Mouse (Mus musculus): Measurements from ENCODE around the gene Katnal1. TPM values are rescaled to one million over a fixed set of nuclear protein-coding genes. Genes with fewer than 3 reads are reported as not detected.
A peak's percentile ranks its signal among the peaks of the same experiment; 100 is the strongest.

Katnal1 gene
- polyA plus RNA-seq, 1 experiment from 2014 or later = 9.0 TPM

GRCm38 (mm10) chr5:148941867-148942266 is 12.7 kb upstream of the Katnal1 start:
- 0 out of 2 replicates have a peak overlapping the region, but pooled peaks have one; percentile 29 for H3K27ac ChIP-seq (replicated peaks)
- ATAC-seq (ENCODE audit: insufficient read depth) = no peak
- no peak overlapping the region for H3K4me2 ChIP-seq
- peaks cover 10% of the 10 kb centered on the region for H3K4me1 ChIP-seq (replicated peaks)
- WGBS (ENCODE audit: insufficient replicate concordance) = 83% methylated on average over 10 of the region's 10 CpGs
- no peaks in the 10 kb centered on the region for H3K27me3 ChIP-seq
- no peak overlapping the region for H3K4me3 ChIP-seq (replicated peaks)
- H3K9ac ChIP-seq = no peak overlapping the region
- no peaks in the 10 kb centered on the region for H3K36me3 ChIP-seq (replicated peaks)
- 0 out of 2 replicates have a peak, but pooled peaks cover 3% of the 10 kb centered on the region for H3K9me3 ChIP-seq (replicated peaks)

- Histone ChIP-seq H3K36me3 (replicated peaks) (no peaks in the 10 kb centered on the region), H3K4me2 (no peak overlapping the region), H3K4me1 (replicated peaks) (peaks cover 29% of the 10 kb centered on the region), H3K9me3 (replicated peaks) (0 out of 2 replicates have a peak, but pooled peaks cover 3% of the 10 kb centered on the region), H3K9ac (no peak overlapping the region), H3K27ac (replicated peaks) (no peak overlapping the region), H3K27me3 (no peaks in the 10 kb centered on the region), H3K4me3 (replicated peaks) (no peak overlapping the region)
- WGBS (ENCODE audit: insufficient replicate concordance) = 76% methylated on average over 11 of the region's 11 CpGs
- ATAC-seq (ENCODE audit: insufficient read depth) = no peak
Measured at GRCm38 (mm10) chr5:148939948-148940382, 10.8 kb upstream of the Katnal1 start.

GRCm38 (mm10) chr5:148936516-148936951 is 7.4 kb upstream of the Katnal1 start:
- Histone ChIP-seq H3K27ac (replicated peaks) (peak overlapping the region; percentile 84), H3K36me3 (replicated peaks) (no peaks in the 10 kb centered on the region)

GRCm38 (mm10) chr5:148935871-148936270 is 6.8 kb upstream of the Katnal1 start:
- no peaks in the 10 kb centered on the region for H3K27me3 ChIP-seq
- 38% methylated on average over 6 of the region's 6 CpGs for WGBS (ENCODE audit: insufficient replicate concordance)
- peak overlapping the region; percentile 56 for H3K4me2 ChIP-seq
- H3K4me1 ChIP-seq (replicated peaks) = peaks cover 47% of the 10 kb centered on the region
- H3K9me3 ChIP-seq (replicated peaks) = 0 out of 2 replicates have a peak, but pooled peaks cover 3% of the 10 kb centered on the region
- no peaks in the 10 kb centered on the region for H3K36me3 ChIP-seq (replicated peaks)
- no peak overlapping the region for H3K4me3 ChIP-seq (replicated peaks)
- ATAC-seq (ENCODE audit: insufficient read depth) = peak; percentile 38
- peak overlapping the region; percentile 84 for H3K27ac ChIP-seq (replicated peaks)
- H3K9ac ChIP-seq = no peak overlapping the region

More at GRCm38 (mm10) chr5:148936516-148936951, 7.4 kb upstream of the Katnal1 start:
- Histone ChIP-seq H3K27me3 (no peaks in the 10 kb centered on the region), H3K9ac (no peak overlapping the region), H3K4me3 (replicated peaks) (no peak overlapping the region), H3K4me2 (no peak overlapping the region), H3K4me1 (replicated peaks) (peaks cover 42% of the 10 kb centered on the region), H3K9me3 (replicated peaks) (0 out of 2 replicates have a peak, but pooled peaks cover 3% of the 10 kb centered on the region)
- ATAC-seq (ENCODE audit: insufficient read depth) = no peak
- 76% methylated on average over 3 of the region's 3 CpGs for WGBS (ENCODE audit: insufficient replicate concordance)

GRCm38 (mm10) chr5:148935071-148935821 is 6.1 kb upstream of the Katnal1 start:
- Histone ChIP-seq H3K27ac (replicated peaks) (peak overlapping the region; percentile 84), H3K9ac (0 out of 2 replicates have a peak overlapping the region, but pooled peaks have one; percentile 8), H3K27me3 (no peaks in the 10 kb centered on the region), H3K4me3 (replicated peaks) (peak overlapping the region; percentile 31), H3K9me3 (replicated peaks) (0 out of 2 replicates have a peak, but pooled peaks cover 3% of the 10 kb centered on the region), H3K4me1 (replicated peaks) (peaks cover 53% of the 10 kb centered on the region), H3K36me3 (replicated peaks) (no peaks in the 10 kb centered on the region), H3K4me2 (peak overlapping the region; percentile 56)
- WGBS (ENCODE audit: insufficient replicate concordance) = 11% methylated on average over 7 of the region's 7 CpGs
- ATAC-seq (ENCODE audit: insufficient read depth) = peak; percentile 97

- Histone ChIP-seq H3K4me1 (replicated peaks) (peaks cover 59% of the 10 kb centered on the region), H3K27ac (replicated peaks) (peak overlapping the region; percentile 84), H3K9ac (peak overlapping the region; percentile 11; the same call in 1 of the 2 replicates), H3K9me3 (replicated peaks) (0 out of 2 replicates have a peak, but pooled peaks cover 3% of the 10 kb centered on the region), H3K27me3 (no peaks in the 10 kb centered on the region), H3K4me3 (replicated peaks) (no peak overlapping the region), H3K4me2 (peak overlapping the region; percentile 56), H3K36me3 (replicated peaks) (no peaks in the 10 kb centered on the region)
- 35% methylated on average over 6 of the region's 6 CpGs for WGBS (ENCODE audit: insufficient replicate concordance)
- no peak for ATAC-seq (ENCODE audit: insufficient read depth)
Measured at GRCm38 (mm10) chr5:148934457-148934856, 5.3 kb upstream of the Katnal1 start.

GRCm38 (mm10) chr5:148933767-148934166 is 4.6 kb upstream of the Katnal1 start:
- Histone ChIP-seq H3K4me3 (replicated peaks) (no peak overlapping the region), H3K36me3 (replicated peaks) (no peaks in the 10 kb centered on the region), H3K9ac (no peak overlapping the region), H3K27me3 (no peaks in the 10 kb centered on the region), H3K4me2 (no peak overlapping the region), H3K4me1 (replicated peaks) (peaks cover 64% of the 10 kb centered on the region), H3K27ac (replicated peaks) (peak overlapping the region; percentile 84), H3K9me3 (replicated peaks) (0 out of 2 replicates have a peak, but pooled peaks cover 3% of the 10 kb centered on the region)
- no peak for ATAC-seq (ENCODE audit: insufficient read depth)
- WGBS (ENCODE audit: insufficient replicate concordance) = 67% methylated on average over 8 of the region's 8 CpGs

GRCm38 (mm10) chr5:148931301-148931700 is 2.2 kb upstream of the Katnal1 start:
- ATAC-seq (ENCODE audit: insufficient read depth) = no peak
- H3K4me1 ChIP-seq (replicated peaks) = peaks cover 77% of the 10 kb centered on the region
- peaks cover 9% of the 10 kb centered on the region for H3K36me3 ChIP-seq (replicated peaks)
- H3K9ac ChIP-seq = no peak overlapping the region
- H3K9me3 ChIP-seq (replicated peaks) = no peaks in the 10 kb centered on the region
- no peak overlapping the region for H3K4me3 ChIP-seq (replicated peaks)
- no peak overlapping the region for H3K4me2 ChIP-seq
- 79% methylated on average over 1 of the region's 1 CpGs for WGBS (ENCODE audit: insufficient replicate concordance)
- H3K27me3 ChIP-seq = no peaks in the 10 kb centered on the region
- H3K27ac ChIP-seq (replicated peaks) = no peak overlapping the region

GRCm38 (mm10) chr5:148928382-148929115 is 571 bp downstream of the Katnal1 start:
- H3K4me3 ChIP-seq (replicated peaks) = peak overlapping the region; percentile 87
- peak; percentile 95 for ATAC-seq (ENCODE audit: insufficient read depth)
- peak overlapping the region; percentile 98 for H3K27ac ChIP-seq (replicated peaks)
- WGBS (ENCODE audit: insufficient replicate concordance) = under 1% methylated on average over 69 of the region's 69 CpGs
- peaks cover 25% of the 10 kb centered on the region for H3K36me3 ChIP-seq (replicated peaks)
- H3K9me3 ChIP-seq (replicated peaks) = no peaks in the 10 kb centered on the region
- H3K4me1 ChIP-seq (replicated peaks) = peaks cover 69% of the 10 kb centered on the region
- peak overlapping the region; percentile 98 for H3K4me2 ChIP-seq
- H3K27me3 ChIP-seq = no peaks in the 10 kb centered on the region
- H3K9ac ChIP-seq = peak overlapping the region; percentile 87

DNA sequence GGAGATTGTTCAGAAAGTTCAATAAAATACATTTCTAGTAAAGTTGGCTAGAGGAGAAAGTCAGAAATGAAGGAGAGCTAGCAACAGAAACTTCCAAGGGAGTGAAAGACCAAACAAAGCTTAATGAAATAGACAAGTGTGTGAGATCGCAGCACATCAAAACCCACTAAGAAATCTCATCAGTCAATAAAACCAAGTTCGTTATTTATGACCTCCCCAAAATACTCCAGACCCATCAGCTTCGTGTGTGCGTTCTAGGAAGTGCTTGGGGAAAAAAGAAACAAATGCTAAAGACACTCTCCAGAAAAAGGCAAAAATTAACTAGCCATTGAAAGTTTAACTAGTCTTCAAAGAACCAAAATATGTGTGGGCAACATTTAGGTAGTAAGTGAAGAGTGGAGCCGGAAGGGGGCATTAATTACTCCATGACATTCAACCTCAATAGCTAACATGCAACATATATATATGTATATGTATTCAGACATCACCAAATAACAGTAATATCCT is 1.4 kb downstream of the Katnal1 start:
- peaks cover 69% of the 10 kb centered on the region for H3K4me1 ChIP-seq (replicated peaks)
- peak overlapping the region; percentile 87 for H3K9ac ChIP-seq
- peak overlapping the region; percentile 87 for H3K4me3 ChIP-seq (replicated peaks)
- ATAC-seq (ENCODE audit: insufficient read depth) = no peak
- H3K36me3 ChIP-seq (replicated peaks) = peaks cover 25% of the 10 kb centered on the region
- H3K4me2 ChIP-seq = peak overlapping the region; percentile 98
- WGBS (ENCODE audit: insufficient replicate concordance) = 44% methylated on average over 5 of the region's 5 CpGs
- H3K9me3 ChIP-seq (replicated peaks) = no peaks in the 10 kb centered on the region
- no peaks in the 10 kb centered on the region for H3K27me3 ChIP-seq
- H3K27ac ChIP-seq (replicated peaks) = peak overlapping the region; percentile 98

All from liver, embryonic 15.5 days (tissue).